Mouse (Mus musculus) lung, postnatal 4 days (tissue): ENCODE data around the gene Polr2b.

Experiments used
- DNase-seq, 2 experiments: peaks; one replicate each; pipeline ENCODE4 v3.0.0; 2021

Gene Polr2b

GRCm38 (mm10) chr5:77309924-77310772 lies at the start of gene Polr2b, which contains the start of gene Noa1:
Gene Polr2b, plus strand, starts transcription at chr5:77310147.
Gene Noa1, minus strand, starts transcription at chr5:77310084.
- DNase-seq, result peak; percentile 98 to 99

GRCm38 (mm10) chr5:77261137-77261536 lies 48.8 kb upstream of the Polr2b start:
- DNase-seq, result no peak

- DNase-seq, result no peak
These were observed 47.8 kb upstream of the Polr2b start for GRCm38 (mm10) chr5:77262105-77262504.

- peak; percentile 85 to 91 for DNase-seq
These were observed 44.8 kb upstream of the Polr2b start, which contains the start of gene Rest for GRCm38 (mm10) chr5:77265081-77265670. Gene Rest, plus strand, starts transcription at chr5:77265491.

GRCm38 (mm10) chr5:77265671-77266065 lies 44.3 kb upstream of the Polr2b start:
- DNase-seq, result peak; percentile 84 to 87

GRCm38 (mm10) chr5:77266066-77266885 lies 43.7 kb upstream of the Polr2b start:
- peak; percentile 72 to 79 for DNase-seq

GRCm38 (mm10) chr5:77266886-77267401 lies 43.0 kb upstream of the Polr2b start:
- DNase-seq, result peak in 1 of 2 experiments; percentile 21

GRCm38 (mm10) chr5:77267441-77267840 lies 42.5 kb upstream of the Polr2b start:
- no peak for DNase-seq

GRCm38 (mm10) chr5:77267957-77268624 lies 41.9 kb upstream of the Polr2b start:
- DNase-seq, result no peak

- DNase-seq, result no peak
These were observed 40.5 kb upstream of the Polr2b start for GRCm38 (mm10) chr5:77269399-77269798.

- DNase-seq, result no peak
These were observed 36.8 kb upstream of the Polr2b start for GRCm38 (mm10) chr5:77273151-77273550.

GRCm38 (mm10) chr5:77275950-77276349 lies 34.0 kb upstream of the Polr2b start:
- peak in 1 of 2 experiments; percentile 52 for DNase-seq

- no peak for DNase-seq
These were observed 32.7 kb upstream of the Polr2b start for GRCm38 (mm10) chr5:77277204-77277603.

- no peak for DNase-seq
These were observed 28.3 kb upstream of the Polr2b start for GRCm38 (mm10) chr5:77281518-77282174.

- DNase-seq, result no peak
These were observed 27.7 kb upstream of the Polr2b start for GRCm38 (mm10) chr5:77282242-77282641.

- no peak for DNase-seq
These were observed 24.3 kb upstream of the Polr2b start for GRCm38 (mm10) chr5:77285685-77286084.

GRCm38 (mm10) chr5:77286904-77287303 lies 23.0 kb upstream of the Polr2b start:
- no peak for DNase-seq

GRCm38 (mm10) chr5:77287901-77288300 lies 22.0 kb upstream of the Polr2b start:
- no peak for DNase-seq

GRCm38 (mm10) chr5:77289686-77290085 lies 20.3 kb upstream of the Polr2b start:
- DNase-seq, result no peak

- DNase-seq, result no peak
These were observed 19.3 kb upstream of the Polr2b start for GRCm38 (mm10) chr5:77290606-77291005.

GRCm38 (mm10) chr5:77292803-77293522 lies 17.0 kb upstream of the Polr2b start:
- DNase-seq, result no peak
